ENCODE assay signal across 17 mouse cellular contexts in genomic region chr9:50024820-50025219, GRCm38 (mm10).
"Had no signal": no experiment of that assay in that cellular context is flagged by ENCODE, and none has a peak within 500 bp of the region (broad histone marks: within the 10 kb centered on the region; RNA-seq: fewer than 3 reads in every experiment).

No protein-coding gene starts in this region.

- H3K4me3 ChIP-seq: neural tube, embryonic 12.5 days; neural tube, embryonic 13.5 days; neural tube, embryonic 15.5 days; stomach, embryonic 15.5 days had no signal

- H3K27ac ChIP-seq: neural tube, embryonic 12.5 days; neural tube, embryonic 13.5 days; neural tube, embryonic 15.5 days; stomach, embryonic 15.5 days; stomach, postnatal 0 days had no signal

- DNase-seq: retina, postnatal 1 day; right cerebral cortex, adult 18-20 months; right cerebral cortex, postnatal 14 days; right cerebral cortex, postnatal 25 days; right cerebral cortex, postnatal 4 days; spleen, adult 18-20 months; thymus, adult 18-20 months; thymus, adult 2 months; thymus, postnatal 14 days; thymus, postnatal 25 days; thymus, postnatal 36 days; thymus, postnatal 4 days had no signal

- H3K27me3 ChIP-seq: neural tube, embryonic 12.5 days; neural tube, embryonic 15.5 days; stomach, embryonic 15.5 days had no signal

- H3K9ac ChIP-seq: neural tube, embryonic 12.5 days; neural tube, embryonic 13.5 days; neural tube, embryonic 15.5 days; stomach, embryonic 15.5 days had no signal

- H3K9me3 ChIP-seq: neural tube, embryonic 12.5 days; neural tube, embryonic 13.5 days; neural tube, embryonic 15.5 days; stomach, embryonic 15.5 days had no signal

- H3K4me1 ChIP-seq: neural tube, embryonic 12.5 days; neural tube, embryonic 13.5 days; stomach, embryonic 15.5 days had no signal

- H3K4me2 ChIP-seq: neural tube, embryonic 12.5 days; neural tube, embryonic 13.5 days; neural tube, embryonic 15.5 days; stomach, embryonic 15.5 days had no signal

- H3K36me3 ChIP-seq: neural tube, embryonic 12.5 days; neural tube, embryonic 13.5 days; neural tube, embryonic 15.5 days; stomach, embryonic 15.5 days had no signal
